Mouse (Mus musculus) liver, postnatal 0 days (tissue): ENCODE results near the gene Frmpd3. TPM values are rescaled to one million over a fixed set of nuclear protein-coding genes. Genes with fewer than 3 reads are reported as not detected.
A peak's percentile ranks its signal among the peaks of the same experiment; 100 is the strongest.

Experiments used
- ATAC-seq: fragments of 200-750 bp; cut with Nextera tagmentation; 2 replicates; pipeline ENCODE4 v1.8.0; 2017; ENCODE audit warnings: mild to moderate bottlenecking, moderate library complexity
- DNase-seq: peaks from one replicate; pipeline ENCODE4 v3.0.0-alpha.2; 2016
- H3K27ac ChIP-seq: fragments of 300-500 bp; sonication (generic); 2 replicates; pipeline ENCODE4 v1.5.1; 2014; ENCODE audit warnings: antibody characterized with exemption, moderate library complexity, mild to moderate bottlenecking, low read depth
- H3K27me3 ChIP-seq: fragments of 300-500 bp; sonication (generic); 2 replicates; pipeline ENCODE4 v1.6.1; 2014; ENCODE audit warnings: low read length, control low read depth, mixed read lengths; ENCODE audit not compliant: insufficient read depth
- H3K36me3 ChIP-seq: fragments of 300-500 bp; sonication (generic); replicated peaks from 2 replicates; pipeline ENCODE4 v1.6.1; 2014; ENCODE audit warnings: mild to moderate bottlenecking, control low read depth, low read length, moderate library complexity, mixed read lengths; ENCODE audit not compliant: insufficient read depth
- H3K4me1 ChIP-seq: fragments of 300-500 bp; sonication (generic); 2 replicates; pipeline ENCODE4 v1.6.1; 2014; ENCODE audit warnings: antibody characterized with exemption, mild to moderate bottlenecking, control low read depth; ENCODE audit not compliant: insufficient read depth
- H3K4me2 ChIP-seq: fragments of 300-500 bp; sonication (generic); 2 replicates; pipeline ENCODE4 v1.6.1; 2014; ENCODE audit warnings: low read depth, mild to moderate bottlenecking, low read length, moderate library complexity, mixed read lengths
- H3K4me3 ChIP-seq: fragments of 300-500 bp; sonication (generic); 2 replicates; pipeline ENCODE4 v1.5.1; 2014; ENCODE audit warnings: low read depth, low read length
- H3K9ac ChIP-seq: fragments of 300-500 bp; sonication (generic); replicated peaks from 2 replicates; pipeline ENCODE4 v1.6.1; 2014; ENCODE audit warnings: mild to moderate bottlenecking, moderate library complexity
- H3K9me3 ChIP-seq: fragments of 300-500 bp; sonication (generic); 2 replicates; pipeline ENCODE4 v1.6.1; 2016; ENCODE audit warnings: mild to moderate bottlenecking, control low read depth, low read length, mixed read lengths
- CTCF ChIP-seq: sonication (generic); IDR thresholded peaks from 2 replicates; pipeline ENCODE4 v1.5.1; 2016; ENCODE audit warnings: antibody characterized with exemption, low read depth
- EP300 ChIP-seq: IDR thresholded peaks from 2 replicates; pipeline ENCODE4 v1.6.1; 2016; ENCODE audit warnings: antibody characterized with exemption, low read depth, mild to moderate bottlenecking
- WGBS: fragments of 180-500 bp; shearing (Covaris S2); extraction: QIAGEN DNeasy Blood & Tissue Kit; methylation state at CpG from one replicate; pipeline ENCODE4 v1.1.7; 2014; ENCODE audit not compliant: insufficient replicate concordance; 5-methylcytosine and 5-hydroxymethylcytosine counted together
- polyA plus RNA-seq: library from polyadenylated mRNA; unstranded; fragments of >200 nt; fragmentation: Nextera tagmentation; extraction: Ambion mirVana; gene quantifications from 2 replicates; pipeline ENCODE4 v1.2.1, GENCODE M21; 2015

Gene Frmpd3
- polyA plus RNA-seq, 1 experiment from 2014 or later = not detected

GRCm38 (mm10) chrX:140342393-140343163 lies 515 bp downstream of the Frmpd3 start:
- no peaks in the 10 kb centered on the region for H3K4me1 ChIP-seq
- DNase-seq (no peak), ATAC-seq (no peak)
- H3K4me3 ChIP-seq = no peak overlapping the region
- no peak overlapping the region for H3K9ac ChIP-seq
- H3K27me3 ChIP-seq = peaks cover 15% of the 10 kb centered on the region; the same call in 1 of the 2 replicates
- TF ChIP-seq EP300 = no peak
- TF ChIP-seq CTCF = no peak
- 23% methylated on average over 24 of the region's 25 CpGs for WGBS
- no peak overlapping the region for H3K27ac ChIP-seq
- H3K9me3 ChIP-seq = no peaks in the 10 kb centered on the region
- peak overlapping the region; percentile 32 for H3K4me2 ChIP-seq
- H3K36me3 ChIP-seq = no peaks in the 10 kb centered on the region

GRCm38 (mm10) chrX:140375628-140376027 lies 33.6 kb downstream of the Frmpd3 start:
- TF ChIP-seq CTCF (no peak), EP300 (no peak)
- Histone ChIP-seq H3K36me3 (no peaks in the 10 kb centered on the region), H3K9me3 (no peaks in the 10 kb centered on the region), H3K27me3 (peaks cover 3% of the 10 kb centered on the region; the same call in 1 of the 2 replicates), H3K4me2 (no peak overlapping the region), H3K4me1 (no peaks in the 10 kb centered on the region), H3K4me3 (no peak overlapping the region), H3K27ac (no peak overlapping the region), H3K9ac (no peak overlapping the region)
- 41% methylated on average over 4 of the region's 4 CpGs for WGBS
- DNase-seq = no peak
- no peak for ATAC-seq

- ATAC-seq (no peak), DNase-seq (no peak)
- H3K4me3 ChIP-seq = no peak overlapping the region
- no peak overlapping the region for H3K27ac ChIP-seq
- WGBS = 37% methylated on average over 3 of the region's 3 CpGs
- no peak overlapping the region for H3K9ac ChIP-seq
- TF ChIP-seq CTCF (no peak), EP300 (no peak)
- no peaks in the 10 kb centered on the region for H3K9me3 ChIP-seq
- H3K4me2 ChIP-seq = no peak overlapping the region
- no peaks in the 10 kb centered on the region for H3K36me3 ChIP-seq
- no peaks in the 10 kb centered on the region for H3K4me1 ChIP-seq
- H3K27me3 ChIP-seq = no peaks in the 10 kb centered on the region
Measured at GRCm38 (mm10) chrX:140399986-140400385, 57.9 kb downstream of the Frmpd3 start.

GRCm38 (mm10) chrX:140402904-140403303 lies 60.8 kb downstream of the Frmpd3 start:
- Histone ChIP-seq H3K27ac (no peak overlapping the region), H3K9ac (no peak overlapping the region), H3K9me3 (no peaks in the 10 kb centered on the region), H3K4me3 (no peak overlapping the region), H3K4me2 (no peak overlapping the region), H3K4me1 (no peaks in the 10 kb centered on the region), H3K36me3 (no peaks in the 10 kb centered on the region), H3K27me3 (no peaks in the 10 kb centered on the region)
- no peak for DNase-seq
- 52% methylated on average over 4 of the region's 4 CpGs for WGBS
- TF ChIP-seq EP300 (no peak), CTCF (peak; percentile 38; the same call in 1 of the 2 replicates)
- no peak for ATAC-seq

- Histone ChIP-seq H3K36me3 (no peaks in the 10 kb centered on the region), H3K9ac (no peak overlapping the region), H3K27me3 (no peaks in the 10 kb centered on the region; the same call in 1 of the 2 replicates), H3K4me1 (no peaks in the 10 kb centered on the region), H3K27ac (no peak overlapping the region), H3K4me3 (no peak overlapping the region), H3K9me3 (no peaks in the 10 kb centered on the region), H3K4me2 (no peak overlapping the region)
- WGBS = 33% methylated on average over 4 of the region's 4 CpGs
- ATAC-seq = peak; percentile 15; the same call in 1 of the 2 replicates
- TF ChIP-seq CTCF = no peak
- no peak for TF ChIP-seq EP300
- DNase-seq = peak; percentile 13
Measured at GRCm38 (mm10) chrX:140406079-140406478, 64.0 kb downstream of the Frmpd3 start.

GRCm38 (mm10) chrX:140406501-140406900 lies 64.4 kb downstream of the Frmpd3 start:
- no peaks in the 10 kb centered on the region; the same call in 1 of the 2 replicates for H3K27me3 ChIP-seq
- no peak overlapping the region for H3K27ac ChIP-seq
- H3K4me3 ChIP-seq = no peak overlapping the region
- no peak for TF ChIP-seq CTCF
- no peak for TF ChIP-seq EP300
- H3K9me3 ChIP-seq = no peaks in the 10 kb centered on the region
- no peaks in the 10 kb centered on the region for H3K4me1 ChIP-seq
- peak; percentile 38 for ATAC-seq
- peak; percentile 22 for DNase-seq
- no peak overlapping the region for H3K9ac ChIP-seq
- H3K36me3 ChIP-seq = no peaks in the 10 kb centered on the region
- no peak overlapping the region for H3K4me2 ChIP-seq
